25 mouse cellular contexts compared by ENCODE assay signal in genomic region chr4:129399813-129400212, GRCm38 (mm10). TPM values are rescaled to one million over a fixed set of nuclear protein-coding genes. Genes with fewer than 3 reads are reported as not detected.
A peak's percentile ranks its signal among the peaks of the same experiment; 100 is the strongest.
DNase-seq lines count a peak whose midpoint lies in the region; ATAC-seq and TF ChIP-seq lines count a peak whose summit lies in the region.
"Had no signal": no experiment of that assay in that cellular context is flagged by ENCODE, and none has a peak within 500 bp of the region (broad histone marks: within the 10 kb centered on the region; RNA-seq: fewer than 3 reads in every experiment).

No protein-coding gene starts in this region.

- ATAC-seq in megakaryocyte progenitor cell, adult 5-6 weeks (replicated peaks; ENCODE audit: poor library complexity) = no peak
- ATAC-seq: activated CD4-positive, CD25-positive, alpha-beta regulatory T cell, adult 4 months; CD4-positive, CD25-positive, alpha-beta regulatory T cell, adult 4 months; Patski had no signal

- H3K9me3 ChIP-seq in ES-Bruce4 (replicated peaks; ENCODE audit: control insufficient read depth, insufficient read depth, low read length, poor library complexity, severe bottlenecking) = no peaks in the 10 kb centered on the region
- H3K9me3 ChIP-seq: G1E had no signal

- no peaks in the 10 kb centered on the region for H3K36me3 ChIP-seq in ES-Bruce4 (ENCODE audit: control insufficient read depth, insufficient read depth, low read length, poor library complexity, severe bottlenecking)
- H3K36me3 ChIP-seq: G1E had no signal

- no peak for TF ChIP-seq EP300 in ES-Bruce4 (IDR thresholded peaks at IDR 0.05; ENCODE audit: insufficient read depth, low read depth, low read length)

- no peak overlapping the region for H3K27ac ChIP-seq in ES-Bruce4 (ENCODE audit: insufficient read depth, low read length)

- H3K27me3 ChIP-seq in ES-Bruce4 (ENCODE audit: control insufficient read depth, insufficient read depth, low read length, poor library complexity, severe bottlenecking) = no peaks in the 10 kb centered on the region
- H3K27me3 ChIP-seq: CH12.LX, Patski had no signal

- intact Hi-C loops in left cerebral cortex, postnatal 25 days (cut with DNase I) = no loop called here

- H3K9ac ChIP-seq in ES-Bruce4 (ENCODE audit: low read depth, poor library complexity, severe bottlenecking) = peak overlapping the region; percentile 49; the same call in 1 of the 2 replicates

- TF ChIP-seq CTCF in ES-Bruce4 (IDR thresholded peaks at IDR 0.05; ENCODE audit: low read depth, low read length) = no peak

- DNase-seq in R1 (ENCODE audit: low read depth, low spot score) = peak; percentile 69
- peak; percentile 51 for DNase-seq in ZHBTc4 (ENCODE audit: low read depth, low spot score)
- no peak for DNase-seq in left cerebral cortex, postnatal 25 days (ENCODE audit: low spot score in 2 of 2)
- no peak for DNase-seq in lung, postnatal 4 days
- DNase-seq: adrenal gland, adult 2 months; adrenal gland, adult 8-10 months; adrenal gland, postnatal 10 days; adrenal gland, postnatal 14 days; adrenal gland, postnatal 25 days; adrenal gland, postnatal 36 days; B cell, adult 2 months; cerebellum, adult 11 months; cerebellum, adult 11-12 months; cerebellum, adult 18-20 months; cerebellum, adult 2 months; cerebellum, adult 8-10 months; cerebellum, adult 9-10 months had no signal

- H3K4me1 ChIP-seq in ES-Bruce4 (ENCODE audit: control insufficient read depth, insufficient read depth, low read length) = no peaks in the 10 kb centered on the region

- TF ChIP-seq POLR2A in ES-Bruce4 (IDR thresholded peaks at IDR 0.05; ENCODE audit: insufficient read depth, low read length) = no peak

- H3K4me3 ChIP-seq in ES-Bruce4 (ENCODE audit: low read depth, low read length) = no peak overlapping the region

RNA-seq across cellular contexts. Expression of gene Zbtb8a, which starts 21.9 kb away (rescaled TPM):
- 20.7 and 21.1 TPM in 2 replicates for polyA plus RNA-seq in ES-Bruce4 (2011; ENCODE audit: insufficient read depth, insufficient read length, low read depth, missing spikeins)
- 2.1 and 2.6 TPM in 2 replicates for total RNA-seq in megakaryocyte progenitor cell, adult 5-6 weeks (2015)
- 5.4 and 7.3 TPM in 2 replicates for total RNA-seq in megakaryocyte progenitor cell, adult 5-6 weeks (2017)
- total RNA-seq in left cerebral cortex, postnatal 25 days (2021) = 1 to 10 TPM; 5.8 to 5.9 TPM

RNA-seq across cellular contexts. Expression of gene Zbtb8b, which starts 40.8 kb away (rescaled TPM):
- 4.2 and 4.8 TPM in 2 replicates for polyA plus RNA-seq in ES-Bruce4 (2011; ENCODE audit: insufficient read depth, insufficient read length, low read depth, missing spikeins)
- total RNA-seq in megakaryocyte progenitor cell, adult 5-6 weeks (2015) = not detected in 2 replicates
- total RNA-seq in megakaryocyte progenitor cell, adult 5-6 weeks (2017) = not detected in 2 replicates
- 1 to 10 TPM; 4.5 to 4.6 TPM for total RNA-seq in left cerebral cortex, postnatal 25 days (2021)
- polyA plus RNA-seq: activated CD4-positive, CD25-positive, alpha-beta regulatory T cell, adult 4 months; adrenal gland, adult 2 months; C2C12; CD4-positive, CD25-positive, alpha-beta regulatory T cell, adult 4 months; G1E had no signal

Comparison
In these comparisons a context has a peak if more than half of its experiments do, and no peak if none do; other contexts are left out.
1. DNase-seq: peak in R1 (single experiment) and ZHBTc4 (single experiment); none in left cerebral cortex, postnatal 25 days (0 of 2) and lung, postnatal 4 days (0 of 2).
2. RNA of gene Zbtb8b, which starts 40.8 kb away (total RNA-seq): 4.5 to 4.6 TPM in left cerebral cortex, postnatal 25 days; not detected in megakaryocyte progenitor cell, adult 5-6 weeks; every median in the first group is over 4 times any median in the second.